Mouse (Mus musculus) gastrocnemius, postnatal 4 days (tissue): ENCODE measurements around the gene Hbp1. TPM values are rescaled to one million over a fixed set of nuclear protein-coding genes. Genes with fewer than 3 reads are reported as not detected.

Experiments
- DNase-seq, 2 experiments: peaks; one replicate each; pipeline ENCODE4 v3.0.0; 2021 to 2022; ENCODE audit warnings: low spot score in 2 of 2, mixed read lengths in 2 of 2
- total RNA-seq, 2 experiments: library from RNA; stranded (reverse); gene quantifications; 2 replicates each; pipeline ENCODE4 v1.2.3; 2021

The Hbp1 gene
- total RNA-seq, 2 experiments from 2014 or later: 69.3 to 72.5 TPM

GRCm38 (mm10) chr12:31964074-31964473, 13.7 kb upstream of the Hbp1 start:
- DNase-seq: peak in 1 of 2 experiments; percentile 33

GRCm38 (mm10) chr12:31955843-31956242, 5.5 kb upstream of the Hbp1 start:
- no peak for DNase-seq

- DNase-seq: peak; percentile 64 to 85
Measured at GRCm38 (mm10) chr12:31950659-31951031, 310 bp upstream of the Hbp1 start.

- DNase-seq: peak; percentile 90 to 94
Measured at GRCm38 (mm10) chr12:31949193-31949741, 1.1 kb downstream of the Hbp1 start.

- no peak for DNase-seq
Measured at GRCm38 (mm10) chr12:31948101-31949000, 2.0 kb downstream of the Hbp1 start.

GRCm38 (mm10) chr12:31947476-31947875, 2.9 kb downstream of the Hbp1 start:
- DNase-seq: no peak

- DNase-seq: no peak
Measured at GRCm38 (mm10) chr12:31944405-31944804, 5.9 kb downstream of the Hbp1 start.

- no peak for DNase-seq
Measured at GRCm38 (mm10) chr12:31943020-31943654, 7.2 kb downstream of the Hbp1 start.

GRCm38 (mm10) chr12:31939026-31939425, 11.3 kb downstream of the Hbp1 start:
- no peak for DNase-seq

- no peak for DNase-seq
Measured at GRCm38 (mm10) chr12:31938391-31938997, 11.8 kb downstream of the Hbp1 start.

GRCm38 (mm10) chr12:31937613-31938012, 12.7 kb downstream of the Hbp1 start:
- DNase-seq: no peak

- no peak for DNase-seq
Measured at GRCm38 (mm10) chr12:31936657-31937300, 13.6 kb downstream of the Hbp1 start.

GRCm38 (mm10) chr12:31931818-31932217, 18.5 kb downstream of the Hbp1 start:
- no peak for DNase-seq

- DNase-seq: no peak
Measured at GRCm38 (mm10) chr12:31928498-31928897, 21.8 kb downstream of the Hbp1 start.

- peak; percentile 49 to 65 for DNase-seq
Measured at GRCm38 (mm10) chr12:31926661-31927061, 23.7 kb downstream of the Hbp1 start.

GRCm38 (mm10) chr12:31925343-31925742, 25.0 kb downstream of the Hbp1 start:
- DNase-seq: no peak

- DNase-seq: no peak
Measured at GRCm38 (mm10) chr12:31924135-31924534, 26.2 kb downstream of the Hbp1 start.

GRCm38 (mm10) chr12:31920464-31921405, 29.6 kb downstream of the Hbp1 start:
- DNase-seq: no peak

- peak in 1 of 2 experiments; percentile 22 for DNase-seq
Measured at GRCm38 (mm10) chr12:31917245-31917644, 33.1 kb downstream of the Hbp1 start.

- DNase-seq: no peak
Measured at GRCm38 (mm10) chr12:31916691-31917090, 33.6 kb downstream of the Hbp1 start.
